Mouse (Mus musculus) limb, embryonic 13.5 days (tissue): ENCODE results near the gene Amigo3. TPM values are rescaled to one million over a fixed set of nuclear protein-coding genes. Genes with fewer than 3 reads are reported as not detected.
A peak's percentile ranks its signal among the peaks of the same experiment; 100 is the strongest.
"Not testable (repeated sequence)": the region's sequence is repeated elsewhere in the genome, so short reads cannot be mapped to it uniquely, and the experiment has no call there.

Source experiments
- ATAC-seq: fragments of 200-750 bp; cut with Nextera tagmentation; 2 replicates; pipeline ENCODE4 v1.8.0; 2017; ENCODE audit warnings: low read depth, moderate number of reproducible peaks, moderate TSS enrichment; ENCODE audit not compliant: low FRiP score
- H3K27ac ChIP-seq: fragments of 300-500 bp; sonication (generic); 2 replicates; pipeline ENCODE4 v1.5.1; 2015; ENCODE audit warnings: inconsistent platforms, mild to moderate bottlenecking, moderate library complexity
- H3K27me3 ChIP-seq: fragments of 300-500 bp; sonication (generic); 2 replicates; pipeline ENCODE4 v1.6.1; 2015; ENCODE audit warnings: mild to moderate bottlenecking, inconsistent platforms
- H3K36me3 ChIP-seq: fragments of 300-500 bp; sonication (generic); 2 replicates; pipeline ENCODE4 v1.6.1; 2015; ENCODE audit warnings: inconsistent platforms, mild to moderate bottlenecking, moderate library complexity
- H3K4me1 ChIP-seq: fragments of 300-500 bp; sonication (generic); 2 replicates; pipeline ENCODE4 v1.6.1; 2015; ENCODE audit warnings: inconsistent platforms
- H3K4me2 ChIP-seq: fragments of 300-500 bp; sonication (generic); replicated peaks from 2 replicates; pipeline ENCODE4 v1.6.1; 2015; ENCODE audit warnings: inconsistent platforms, mild to moderate bottlenecking, moderate library complexity
- H3K4me3 ChIP-seq: fragments of 300-500 bp; sonication (generic); 2 replicates; pipeline ENCODE4 v1.5.1; 2015; ENCODE audit warnings: moderate library complexity, mild to moderate bottlenecking, inconsistent platforms
- H3K9ac ChIP-seq: fragments of 300-500 bp; sonication (generic); 2 replicates; pipeline ENCODE4 v1.6.1; 2015; ENCODE audit warnings: mild to moderate bottlenecking, inconsistent platforms
- H3K9me3 ChIP-seq: fragments of 300-500 bp; sonication (generic); 2 replicates; pipeline ENCODE4 v1.6.1; 2016; ENCODE audit warnings: inconsistent platforms
- WGBS: fragments of 180-500 bp; shearing (Covaris S2); methylation state at CpG from one replicate; pipeline ENCODE4 v1.1.7; 2015; 5-methylcytosine and 5-hydroxymethylcytosine counted together
- polyA plus RNA-seq: library from polyadenylated mRNA; unstranded; fragments of >200 nt; fragmentation: Nextera tagmentation; extraction: Ambion mirVana; gene quantifications from 2 replicates; pipeline ENCODE4 v1.2.1, GENCODE M21; 2015

Gene Amigo3
- 3.1 and 4.4 TPM in 2 replicates for polyA plus RNA-seq

GRCm38 (mm10) chr9:108052885-108053664 is at the start of gene Amigo3:
Gene Amigo3 (plus strand): TSS chr9:108053159.
- 55% methylated on average over 20 of the region's 20 CpGs for WGBS
- Histone ChIP-seq H3K4me2 (peak within 1 kb of the TSS; percentile 58), H3K9me3 (no peaks in the 10 kb centered on the region), H3K4me1 (peaks cover 30% of the 10 kb centered on the region), H3K9ac (peak within 1 kb of the TSS; percentile 53; the same call in 1 of the 2 replicates), H3K36me3 (peaks cover 70% of the 10 kb centered on the region), H3K27ac (peak within 1 kb of the TSS; percentile 58; the same call in 1 of the 2 replicates), H3K4me3 (peak within 1 kb of the TSS; percentile 19; the same call in 1 of the 2 replicates), H3K27me3 (no peaks in the 10 kb centered on the region)
- peak; percentile 48 for ATAC-seq

GRCm38 (mm10) chr9:108003531-108003890 is 49.4 kb upstream of the Amigo3 start:
- H3K36me3 ChIP-seq = 0 out of 2 replicates have a peak, but pooled peaks cover under 1% of the 10 kb centered on the region
- H3K4me1 ChIP-seq = peaks cover 24% of the 10 kb centered on the region
- H3K9ac ChIP-seq = peak overlapping the region; percentile 93
- WGBS = 5% methylated on average over 8 of the region's 8 CpGs
- H3K9me3 ChIP-seq = no peaks in the 10 kb centered on the region
- no peak for ATAC-seq
- no peaks in the 10 kb centered on the region for H3K27me3 ChIP-seq
- H3K4me2 ChIP-seq = peak overlapping the region; percentile 88
- H3K27ac ChIP-seq = peak overlapping the region; percentile 90; the same call in 1 of the 2 replicates
- peak overlapping the region; percentile 95 for H3K4me3 ChIP-seq

- H3K36me3 ChIP-seq = peaks cover 11% of the 10 kb centered on the region
- H3K27ac ChIP-seq = no peak overlapping the region
- peaks cover 18% of the 10 kb centered on the region for H3K4me1 ChIP-seq
- no peaks in the 10 kb centered on the region for H3K9me3 ChIP-seq
- H3K4me2 ChIP-seq = no peak overlapping the region
- WGBS = 88% methylated on average over 5 of the region's 5 CpGs
- ATAC-seq = no peak
- no peaks in the 10 kb centered on the region for H3K27me3 ChIP-seq
- no peak overlapping the region for H3K9ac ChIP-seq
- H3K4me3 ChIP-seq = no peak overlapping the region
Observed at GRCm38 (mm10) chr9:108008041-108008440, 44.9 kb upstream of the Amigo3 start.

GRCm38 (mm10) chr9:108010385-108010784 is 42.6 kb upstream of the Amigo3 start:
- Histone ChIP-seq H3K4me3 (no peak overlapping the region), H3K27me3 (no peaks in the 10 kb centered on the region), H3K36me3 (peaks cover 19% of the 10 kb centered on the region), H3K9ac (no peak overlapping the region), H3K4me1 (no peaks in the 10 kb centered on the region), H3K27ac (no peak overlapping the region), H3K4me2 (no peak overlapping the region), H3K9me3 (no peaks in the 10 kb centered on the region)
- no peak for ATAC-seq

GRCm38 (mm10) chr9:108013577-108013976 is 39.4 kb upstream of the Amigo3 start:
- not testable (repeated sequence) for ATAC-seq, H3K27ac ChIP-seq, H3K4me3 ChIP-seq, H3K27me3 ChIP-seq, H3K4me1 ChIP-seq, H3K4me2 ChIP-seq, H3K9ac ChIP-seq, H3K9me3 ChIP-seq
- 92% methylated on average over 2 of the region's 2 CpGs for WGBS
- peaks cover 27% of the 10 kb centered on the region for H3K36me3 ChIP-seq

- 89% methylated on average over 3 of the region's 3 CpGs for WGBS
- no peak overlapping the region for H3K4me3 ChIP-seq
- H3K36me3 ChIP-seq = peaks cover 25% of the 10 kb centered on the region
- H3K27ac ChIP-seq = no peak overlapping the region
- no peaks in the 10 kb centered on the region for H3K4me1 ChIP-seq
- H3K27me3 ChIP-seq = no peaks in the 10 kb centered on the region
- no peak for ATAC-seq
- H3K9ac ChIP-seq = no peak overlapping the region
- no peak overlapping the region for H3K4me2 ChIP-seq
- H3K9me3 ChIP-seq = no peaks in the 10 kb centered on the region
Observed at GRCm38 (mm10) chr9:108017127-108017526, 35.8 kb upstream of the Amigo3 start.

- ATAC-seq = no peak
- Histone ChIP-seq H3K9ac (no peak overlapping the region), H3K9me3 (no peaks in the 10 kb centered on the region), H3K4me1 (no peaks in the 10 kb centered on the region), H3K27me3 (no peaks in the 10 kb centered on the region), H3K36me3 (peaks cover 26% of the 10 kb centered on the region), H3K27ac (no peak overlapping the region), H3K4me3 (no peak overlapping the region), H3K4me2 (no peak overlapping the region)
- WGBS = 88% methylated on average over 1 of the region's 1 CpGs
Observed at GRCm38 (mm10) chr9:108020741-108021140, 32.2 kb upstream of the Amigo3 start.

GRCm38 (mm10) chr9:108023216-108023615 is 29.7 kb upstream of the Amigo3 start:
- H3K4me1 ChIP-seq = no peaks in the 10 kb centered on the region

GRCm38 (mm10) chr9:108026584-108026983 is 26.4 kb upstream of the Amigo3 start:
- Histone ChIP-seq H3K36me3 (peaks cover 59% of the 10 kb centered on the region), H3K4me2 (no peak overlapping the region), H3K4me1 (no peaks in the 10 kb centered on the region), H3K27ac (no peak overlapping the region), H3K4me3 (no peak overlapping the region), H3K27me3 (no peaks in the 10 kb centered on the region), H3K9me3 (0 out of 2 replicates have a peak, but pooled peaks cover 3% of the 10 kb centered on the region), H3K9ac (no peak overlapping the region)
- no peak for ATAC-seq
- 86% methylated on average over 3 of the region's 3 CpGs for whole genome bisulfite sequencing

More at GRCm38 (mm10) chr9:108023216-108023615, 29.7 kb upstream of the Amigo3 start:
- H3K4me3 ChIP-seq = no peak overlapping the region
- no peak overlapping the region for H3K4me2 ChIP-seq
- no peaks in the 10 kb centered on the region for H3K27me3 ChIP-seq
- H3K9ac ChIP-seq = no peak overlapping the region
- no peak overlapping the region for H3K27ac ChIP-seq
- 93% methylated on average over 3 of the region's 3 CpGs for WGBS
- ATAC-seq = no peak
- H3K36me3 ChIP-seq = peaks cover 43% of the 10 kb centered on the region
- 0 out of 2 replicates have a peak, but pooled peaks cover 3% of the 10 kb centered on the region for H3K9me3 ChIP-seq

- H3K4me1 ChIP-seq = no peaks in the 10 kb centered on the region
- no peak overlapping the region for H3K27ac ChIP-seq
- 97% methylated on average over 3 of the region's 3 CpGs for WGBS
- ATAC-seq = no peak
- no peak overlapping the region for H3K9ac ChIP-seq
- H3K9me3 ChIP-seq = 0 out of 2 replicates have a peak, but pooled peaks cover 3% of the 10 kb centered on the region
- no peak overlapping the region for H3K4me3 ChIP-seq
- H3K36me3 ChIP-seq = peaks cover 72% of the 10 kb centered on the region
- no peaks in the 10 kb centered on the region for H3K27me3 ChIP-seq
- no peak overlapping the region for H3K4me2 ChIP-seq
Observed at GRCm38 (mm10) chr9:108027867-108028266, 25.1 kb upstream of the Amigo3 start.

- Histone ChIP-seq H3K36me3 (peaks cover 73% of the 10 kb centered on the region), H3K27me3 (no peaks in the 10 kb centered on the region), H3K27ac (no peak overlapping the region), H3K9ac (no peak overlapping the region), H3K9me3 (0 out of 2 replicates have a peak, but pooled peaks cover 3% of the 10 kb centered on the region), H3K4me1 (no peaks in the 10 kb centered on the region), H3K4me3 (no peak overlapping the region), H3K4me2 (no peak overlapping the region)
- ATAC-seq = no peak
- WGBS = 92% methylated on average over 5 of the region's 5 CpGs
Observed at GRCm38 (mm10) chr9:108032126-108032525, 20.8 kb upstream of the Amigo3 start.

- Histone ChIP-seq H3K27ac (no peak overlapping the region), H3K27me3 (no peaks in the 10 kb centered on the region), H3K9me3 (no peaks in the 10 kb centered on the region), H3K9ac (no peak overlapping the region), H3K4me1 (no peaks in the 10 kb centered on the region), H3K4me3 (no peak overlapping the region), H3K4me2 (no peak overlapping the region), H3K36me3 (peaks cover 74% of the 10 kb centered on the region)
- 95% methylated on average over 2 of the region's 2 CpGs for WGBS
- ATAC-seq = no peak
Observed at GRCm38 (mm10) chr9:108035331-108036156, 17.4 kb upstream of the Amigo3 start.
